Mouse (Mus musculus) hindbrain, embryonic 13.5 days (tissue): ENCODE data around the gene Phf6. TPM values are rescaled to one million over a fixed set of nuclear protein-coding genes. Genes with fewer than 3 reads are reported as not detected.
"Not testable (repeated sequence)": the region's sequence is repeated elsewhere in the genome, so short reads cannot be mapped to it uniquely, and the experiment has no call there.

Experiments
- ATAC-seq: fragments of 200-750 bp; cut with Nextera tagmentation; 2 replicates; pipeline ENCODE4 v1.8.0; 2017; ENCODE audit warnings: moderate TSS enrichment; ENCODE audit not compliant: low FRiP score
- H3K27ac ChIP-seq: fragments of 300-500 bp; sonication (generic); 2 replicates; pipeline ENCODE4 v1.5.1; 2015; ENCODE audit warnings: inconsistent platforms, mild to moderate bottlenecking, moderate library complexity
- H3K27me3 ChIP-seq: fragments of 300-500 bp; sonication (generic); 2 replicates; pipeline ENCODE4 v1.6.1; 2015; ENCODE audit warnings: mild to moderate bottlenecking, inconsistent platforms
- H3K36me3 ChIP-seq: fragments of 300-500 bp; sonication (generic); 2 replicates; pipeline ENCODE4 v1.6.1; 2015; ENCODE audit warnings: mild to moderate bottlenecking, inconsistent platforms
- H3K4me1 ChIP-seq: fragments of 300-500 bp; sonication (generic); replicated peaks from 2 replicates; pipeline ENCODE4 v1.6.1; 2015; ENCODE audit warnings: inconsistent platforms
- H3K4me2 ChIP-seq: fragments of 300-500 bp; sonication (generic); 2 replicates; pipeline ENCODE4 v1.6.1; 2015; ENCODE audit warnings: inconsistent platforms, mild to moderate bottlenecking, moderate library complexity
- H3K4me3 ChIP-seq: fragments of 300-500 bp; sonication (generic); 2 replicates; pipeline ENCODE4 v1.5.1; 2015; ENCODE audit warnings: mild to moderate bottlenecking, inconsistent platforms
- H3K9ac ChIP-seq: fragments of 300-500 bp; sonication (generic); 2 replicates; pipeline ENCODE4 v1.6.1; 2015; ENCODE audit warnings: mild to moderate bottlenecking, inconsistent platforms
- H3K9me3 ChIP-seq: fragments of 300-500 bp; sonication (generic); 2 replicates; pipeline ENCODE4 v1.6.1; 2016; ENCODE audit warnings: inconsistent platforms
- WGBS: fragments of 180-500 bp; shearing (Covaris S2); methylation state at CpG from one replicate; pipeline ENCODE4 v1.1.7; 2015; 5-methylcytosine and 5-hydroxymethylcytosine counted together
- polyA plus RNA-seq: library from polyadenylated mRNA; unstranded; fragments of >200 nt; fragmentation: Nextera tagmentation; extraction: Ambion mirVana; gene quantifications from 2 replicates; pipeline ENCODE4 v1.2.1, GENCODE M21; 2015

Gene Phf6
- polyA plus RNA-seq: 75.4 and 77.8 TPM in 2 replicates

GRCm38 (mm10) chrX:52911587-52912371, at the start of gene Phf6:
Gene Phf6 (plus strand): TSS chrX:52912266.
- 17% methylated on average over 53 of the region's 54 CpGs for WGBS
- peak within 1 kb of the TSS; percentile 60 for H3K4me3 ChIP-seq
- H3K9ac ChIP-seq: peak within 1 kb of the TSS; percentile 85
- H3K27ac ChIP-seq: peak within 1 kb of the TSS; percentile 97
- H3K36me3 ChIP-seq: no peaks in the 10 kb centered on the region
- H3K4me1 ChIP-seq: no peaks in the 10 kb centered on the region
- no peaks in the 10 kb centered on the region for H3K9me3 ChIP-seq
- H3K4me2 ChIP-seq: peak within 1 kb of the TSS; percentile 55
- no peaks in the 10 kb centered on the region for H3K27me3 ChIP-seq
- ATAC-seq: peak; percentile 99

GRCm38 (mm10) chrX:52864126-52864525, 47.9 kb upstream of the Phf6 start:
- Histone ChIP-seq H3K27ac (no peak overlapping the region), H3K4me3 (no peak overlapping the region), H3K4me1 (no peaks in the 10 kb centered on the region), H3K4me2 (no peak overlapping the region), H3K9me3 (no peaks in the 10 kb centered on the region), H3K9ac (no peak overlapping the region), H3K36me3 (no peaks in the 10 kb centered on the region), H3K27me3 (no peaks in the 10 kb centered on the region)
- ATAC-seq: no peak
- WGBS: 64% methylated on average over 2 of the region's 2 CpGs

GRCm38 (mm10) chrX:52898486-52898885, 13.6 kb upstream of the Phf6 start:
- 84% methylated on average over 18 of the region's 27 CpGs for WGBS
- not testable (repeated sequence) for H3K9ac ChIP-seq, H3K27ac ChIP-seq, ATAC-seq, H3K36me3 ChIP-seq, H3K9me3 ChIP-seq, H3K4me2 ChIP-seq, H3K27me3 ChIP-seq, H3K4me3 ChIP-seq, H3K4me1 ChIP-seq

- WGBS: 13% methylated on average over 26 of the region's 26 CpGs
These were observed 284 bp downstream of the Phf6 start for GRCm38 (mm10) chrX:52912372-52912728.

GRCm38 (mm10) chrX:52912826-52913701, 998 bp downstream of the Phf6 start:
- 0 out of 2 replicates have a peak, but pooled peaks have one; percentile 1 for ATAC-seq
- 19% methylated on average over 31 of the region's 31 CpGs for WGBS
- peak overlapping the region; percentile 85 for H3K9ac ChIP-seq

More at GRCm38 (mm10) chrX:52912372-52912728, 284 bp downstream of the Phf6 start:
- no peaks in the 10 kb centered on the region for H3K27me3 ChIP-seq
- H3K4me3 ChIP-seq: peak overlapping the region; percentile 60
- H3K9ac ChIP-seq: peak overlapping the region; percentile 85
- no peaks in the 10 kb centered on the region for H3K9me3 ChIP-seq
- peak overlapping the region; percentile 55 for H3K4me2 ChIP-seq
- peak overlapping the region; percentile 97 for H3K27ac ChIP-seq
- peak; percentile 82 for ATAC-seq
- no peaks in the 10 kb centered on the region for H3K36me3 ChIP-seq
- no peaks in the 10 kb centered on the region for H3K4me1 ChIP-seq

GRCm38 (mm10) chrX:52913856-52914255, 1.8 kb downstream of the Phf6 start:
- no peaks in the 10 kb centered on the region for H3K9me3 ChIP-seq
- 50% methylated on average over 4 of the region's 4 CpGs for WGBS
- no peak for ATAC-seq
- H3K27ac ChIP-seq: no peak overlapping the region
- peak overlapping the region; percentile 60 for H3K4me3 ChIP-seq
- H3K4me2 ChIP-seq: peak overlapping the region; percentile 55
- H3K36me3 ChIP-seq: no peaks in the 10 kb centered on the region
- H3K4me1 ChIP-seq: no peaks in the 10 kb centered on the region
- no peaks in the 10 kb centered on the region for H3K27me3 ChIP-seq
- H3K9ac ChIP-seq: peak overlapping the region; percentile 85

More at GRCm38 (mm10) chrX:52912826-52913701, 998 bp downstream of the Phf6 start:
- H3K27ac ChIP-seq: peak overlapping the region; percentile 97
- H3K4me2 ChIP-seq: peak overlapping the region; percentile 55
- no peaks in the 10 kb centered on the region for H3K9me3 ChIP-seq
- H3K27me3 ChIP-seq: no peaks in the 10 kb centered on the region
- no peaks in the 10 kb centered on the region for H3K36me3 ChIP-seq
- no peaks in the 10 kb centered on the region for H3K4me1 ChIP-seq
- peak overlapping the region; percentile 60 for H3K4me3 ChIP-seq

GRCm38 (mm10) chrX:52914705-52915104, 2.6 kb downstream of the Phf6 start:
- H3K27ac ChIP-seq: no peak overlapping the region
- H3K4me1 ChIP-seq: no peaks in the 10 kb centered on the region
- peak overlapping the region; percentile 31 for H3K4me3 ChIP-seq
- no peaks in the 10 kb centered on the region for H3K9me3 ChIP-seq
- H3K9ac ChIP-seq: peak overlapping the region; percentile 62
- H3K27me3 ChIP-seq: no peaks in the 10 kb centered on the region
- H3K4me2 ChIP-seq: peak overlapping the region; percentile 52
- no peak for ATAC-seq
- H3K36me3 ChIP-seq: no peaks in the 10 kb centered on the region

- no peaks in the 10 kb centered on the region for H3K27me3 ChIP-seq
- no peak for ATAC-seq
- H3K27ac ChIP-seq: no peak overlapping the region
- no peak overlapping the region for H3K4me2 ChIP-seq
- 54% methylated on average over 7 of the region's 7 CpGs for WGBS
- no peak overlapping the region for H3K4me3 ChIP-seq
- H3K9ac ChIP-seq: no peak overlapping the region
- H3K4me1 ChIP-seq: no peaks in the 10 kb centered on the region
- H3K9me3 ChIP-seq: no peaks in the 10 kb centered on the region
- no peaks in the 10 kb centered on the region for H3K36me3 ChIP-seq
These were observed 4.5 kb downstream of the Phf6 start for GRCm38 (mm10) chrX:52916516-52916915.

- 0 out of 2 replicates have a peak, but pooled peaks cover 2% of the 10 kb centered on the region for H3K36me3 ChIP-seq
- H3K9me3 ChIP-seq: no peaks in the 10 kb centered on the region
- H3K9ac ChIP-seq: no peak overlapping the region
- no peak overlapping the region for H3K27ac ChIP-seq
- H3K4me1 ChIP-seq: no peaks in the 10 kb centered on the region
- no peak overlapping the region for H3K4me2 ChIP-seq
- WGBS: 72% methylated on average over 9 of the region's 9 CpGs
- H3K4me3 ChIP-seq: no peak overlapping the region
- no peaks in the 10 kb centered on the region for H3K27me3 ChIP-seq
- ATAC-seq: no peak
These were observed 14.7 kb downstream of the Phf6 start for GRCm38 (mm10) chrX:52926726-52927125.

- no peaks in the 10 kb centered on the region for H3K27me3 ChIP-seq
- H3K4me1 ChIP-seq: no peaks in the 10 kb centered on the region
- H3K9me3 ChIP-seq: no peaks in the 10 kb centered on the region
- H3K27ac ChIP-seq: no peak overlapping the region
- 35% methylated on average over 1 of the region's 1 CpGs for WGBS
- H3K4me3 ChIP-seq: no peak overlapping the region
- H3K9ac ChIP-seq: no peak overlapping the region
- H3K4me2 ChIP-seq: no peak overlapping the region
- H3K36me3 ChIP-seq: 0 out of 2 replicates have a peak, but pooled peaks cover 2% of the 10 kb centered on the region
- no peak for ATAC-seq
These were observed 16.8 kb downstream of the Phf6 start for GRCm38 (mm10) chrX:52928883-52929282.

GRCm38 (mm10) chrX:52929779-52930178, 17.7 kb downstream of the Phf6 start:
- 89% methylated on average over 3 of the region's 3 CpGs for WGBS
- Histone ChIP-seq H3K36me3 (0 out of 2 replicates have a peak, but pooled peaks cover 2% of the 10 kb centered on the region), H3K9ac (no peak overlapping the region), H3K4me1 (no peaks in the 10 kb centered on the region), H3K27ac (no peak overlapping the region), H3K4me2 (no peak overlapping the region), H3K4me3 (no peak overlapping the region), H3K9me3 (no peaks in the 10 kb centered on the region), H3K27me3 (no peaks in the 10 kb centered on the region)
- ATAC-seq: no peak

- H3K27me3 ChIP-seq: no peaks in the 10 kb centered on the region
- no peak overlapping the region for H3K4me3 ChIP-seq
- no peak for ATAC-seq
- H3K27ac ChIP-seq: no peak overlapping the region
- no peaks in the 10 kb centered on the region for H3K9me3 ChIP-seq
- no peaks in the 10 kb centered on the region for H3K4me1 ChIP-seq
- 90% methylated on average over 5 of the region's 5 CpGs for WGBS
- H3K36me3 ChIP-seq: 0 out of 2 replicates have a peak, but pooled peaks cover 2% of the 10 kb centered on the region
- no peak overlapping the region for H3K9ac ChIP-seq
- H3K4me2 ChIP-seq: no peak overlapping the region
These were observed 18.1 kb downstream of the Phf6 start for GRCm38 (mm10) chrX:52930191-52930590.
